Mouse (Mus musculus) thymus, adult 2 months (tissue): ENCODE data around the gene Glrx3. TPM values are rescaled to one million over a fixed set of nuclear protein-coding genes. Genes with fewer than 3 reads are reported as not detected.

Experiments used
- DNase-seq: peaks from one replicate; pipeline ENCODE4 v3.0.0; 2021
- H3K27ac ChIP-seq: fragments of 200-500 bp; 2 replicates; pipeline ENCODE4 v1.5.1; 2012; ENCODE audit warnings: low read length, control low read depth; ENCODE audit not compliant: control insufficient read depth, insufficient read depth
- H3K27me3 ChIP-seq: fragments of 200-500 bp; 2 replicates; pipeline ENCODE4 v1.6.1; 2012; ENCODE audit warnings: mild to moderate bottlenecking, low read length, moderate library complexity, mixed read lengths; ENCODE audit not compliant: control insufficient read depth, insufficient read depth
- H3K36me3 ChIP-seq: fragments of 200-500 bp; 2 replicates; pipeline ENCODE4 v1.6.1; 2012; ENCODE audit warnings: mild to moderate bottlenecking, low read length, moderate library complexity; ENCODE audit not compliant: control insufficient read depth, insufficient read depth
- H3K4me1 ChIP-seq: fragments of 200-500 bp; replicated peaks from 2 replicates; pipeline ENCODE4 v1.6.1; 2012; ENCODE audit warnings: low read length; ENCODE audit not compliant: control insufficient read depth, insufficient read depth
- H3K4me3 ChIP-seq: fragments of 200-500 bp; 2 replicates; pipeline ENCODE4 v1.5.1; 2012; ENCODE audit warnings: mild to moderate bottlenecking, low read length, control low read depth, moderate library complexity; ENCODE audit not compliant: control insufficient read depth, insufficient read depth
- CTCF ChIP-seq: fragments of 200-500 bp; IDR thresholded peaks from 2 replicates; pipeline ENCODE4 v1.5.1; 2012; ENCODE audit warnings: mild to moderate bottlenecking, control low read depth, low read length, moderate library complexity, borderline replicate concordance; ENCODE audit not compliant: control insufficient read depth, poor library complexity, insufficient read depth; ENCODE audit errors: extremely low read depth
- POLR2A ChIP-seq: fragments of 200-500 bp; IDR thresholded peaks from 2 replicates; pipeline ENCODE4 v1.6.1; 2012; ENCODE audit warnings: mild to moderate bottlenecking, low read length, control low read depth, moderate library complexity; ENCODE audit not compliant: control insufficient read depth, poor library complexity, insufficient read depth; ENCODE audit errors: extremely low read depth
- WGBS: fragments of 180-500 bp; shearing (Covaris S2); methylation state at CpG from one replicate; pipeline ENCODE4 v1.1.7; 2018; 5-methylcytosine and 5-hydroxymethylcytosine counted together
- polyA plus RNA-seq: library from polyadenylated mRNA; depleted of rRNA; stranded (reverse); fragments of >200 nt; gene quantifications from 2 replicates; pipeline ENCODE4 v1.2.3, GENCODE M21; 2012; rRNA removed

Gene Glrx3
- polyA plus RNA-seq, 1 experiment: 48.2 TPM

GRCm38 (mm10) chr7:137488391-137488790 is 51.0 kb downstream of the Glrx3 start:
- DNase-seq: no peak
- 80% methylated on average over 5 of the region's 5 CpGs for WGBS
- no peaks in the 10 kb centered on the region for H3K36me3 ChIP-seq
- H3K27me3 ChIP-seq: no peaks in the 10 kb centered on the region
- TF ChIP-seq POLR2A (no peak), CTCF (no peak)
- no peak overlapping the region for H3K4me3 ChIP-seq
- H3K27ac ChIP-seq: no peak overlapping the region
- no peaks in the 10 kb centered on the region for H3K4me1 ChIP-seq

- H3K27me3 ChIP-seq: no peaks in the 10 kb centered on the region
- H3K4me3 ChIP-seq: no peak overlapping the region
- H3K4me1 ChIP-seq: no peaks in the 10 kb centered on the region
- no peak for TF ChIP-seq CTCF
- TF ChIP-seq POLR2A: no peak
- no peaks in the 10 kb centered on the region for H3K36me3 ChIP-seq
- WGBS: 86% methylated on average over 4 of the region's 4 CpGs
- DNase-seq: no peak
- H3K27ac ChIP-seq: no peak overlapping the region
Observed at GRCm38 (mm10) chr7:137490711-137491110, 53.3 kb downstream of the Glrx3 start.

GRCm38 (mm10) chr7:137492307-137492973 is 55.0 kb downstream of the Glrx3 start:
- H3K27me3 ChIP-seq: no peaks in the 10 kb centered on the region
- 17% methylated on average over 8 of the region's 8 CpGs for WGBS
- no peaks in the 10 kb centered on the region for H3K4me1 ChIP-seq
- H3K27ac ChIP-seq: no peak overlapping the region
- no peaks in the 10 kb centered on the region for H3K36me3 ChIP-seq
- H3K4me3 ChIP-seq: no peak overlapping the region
- no peak for TF ChIP-seq CTCF
- no peak for TF ChIP-seq POLR2A
- DNase-seq: no peak

- Histone ChIP-seq H3K27me3 (no peaks in the 10 kb centered on the region), H3K36me3 (no peaks in the 10 kb centered on the region), H3K4me3 (no peak overlapping the region), H3K27ac (no peak overlapping the region), H3K4me1 (no peaks in the 10 kb centered on the region)
- TF ChIP-seq CTCF: no peak
- no peak for TF ChIP-seq POLR2A
- no peak for DNase-seq
- 88% methylated on average over 4 of the region's 4 CpGs for WGBS
Observed at GRCm38 (mm10) chr7:137498736-137499135, 61.3 kb downstream of the Glrx3 start.

- Histone ChIP-seq H3K4me3 (no peak overlapping the region), H3K36me3 (no peaks in the 10 kb centered on the region), H3K4me1 (no peaks in the 10 kb centered on the region), H3K27me3 (no peaks in the 10 kb centered on the region), H3K27ac (no peak overlapping the region)
- TF ChIP-seq CTCF: no peak
- no peak for TF ChIP-seq POLR2A
- DNase-seq: no peak
Observed at GRCm38 (mm10) chr7:137517588-137517987, 80.2 kb downstream of the Glrx3 start.

- Histone ChIP-seq H3K27me3 (no peaks in the 10 kb centered on the region), H3K36me3 (no peaks in the 10 kb centered on the region), H3K4me1 (no peaks in the 10 kb centered on the region), H3K27ac (no peak overlapping the region), H3K4me3 (no peak overlapping the region)
- WGBS: 85% methylated on average over 5 of the region's 5 CpGs
- DNase-seq: no peak
- TF ChIP-seq CTCF: no peak
- TF ChIP-seq POLR2A: no peak
Observed at GRCm38 (mm10) chr7:137518028-137518576, 80.7 kb downstream of the Glrx3 start.

Other genes with a start within 250 kb of the Glrx3 start
- 1.7 and 2.1 TPM in 2 replicates for gene Ebf3, start 123.2 kb upstream of the Glrx3 start, polyA plus RNA-seq
- 3.8 and 7.2 TPM in 2 replicates for gene 9430038I01Rik, start 26.9 kb upstream of the Glrx3 start, polyA plus RNA-seq